ENCODE assay signal across 8 mouse cellular contexts in the genomic region with DNA sequence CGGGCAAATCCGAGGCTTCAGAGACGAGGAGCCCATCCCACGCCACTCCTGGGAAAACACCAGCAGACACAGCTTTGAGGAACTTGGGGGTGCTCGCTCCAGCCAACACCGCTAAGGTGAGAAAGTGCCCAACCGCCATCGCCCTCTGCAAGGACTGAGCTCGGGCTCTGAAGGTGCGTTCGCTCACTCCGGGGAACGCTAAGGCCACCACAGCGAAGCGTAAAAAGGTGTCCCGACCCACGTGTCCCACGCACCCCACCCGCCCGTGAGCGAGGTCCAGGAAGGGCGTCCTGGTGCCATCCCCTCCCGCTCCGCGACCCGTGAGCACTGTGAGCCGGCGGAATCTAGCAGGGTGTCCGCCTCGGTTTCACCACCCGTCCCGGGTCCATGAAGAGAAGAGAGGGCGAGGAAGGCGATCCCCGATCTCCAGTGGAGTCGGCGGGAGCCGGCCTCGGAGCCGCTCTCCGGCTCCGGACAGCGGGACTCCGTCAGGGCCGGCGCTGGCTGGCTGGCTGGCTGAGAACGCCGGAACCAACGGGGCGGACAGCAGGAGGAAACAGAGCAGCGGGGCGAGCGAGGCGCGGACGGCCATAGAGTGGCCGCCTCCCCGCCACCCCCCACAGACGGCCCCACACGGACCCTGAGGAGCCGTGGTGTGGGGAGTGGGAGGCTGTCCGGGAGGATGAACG. TPM values are rescaled to one million over a fixed set of nuclear protein-coding genes. Genes with fewer than 3 reads are reported as not detected.
DNase-seq lines count a peak whose midpoint lies in the region; ATAC-seq and TF ChIP-seq lines count a peak whose summit lies in the region.

No protein-coding gene starts in this region.

- H3K36me3 ChIP-seq in heart, embryonic 13.5 days, result peaks cover 10% of the 10 kb centered on the region
- no peaks in the 10 kb centered on the region for H3K36me3 ChIP-seq in kidney, postnatal 0 days (ENCODE audit: insufficient read depth, low read length)

- H3K4me1 ChIP-seq in heart, embryonic 13.5 days, result peaks cover 14% of the 10 kb centered on the region
- H3K4me1 ChIP-seq in kidney, postnatal 0 days (replicated peaks; ENCODE audit: insufficient read depth, low read length), result no peaks in the 10 kb centered on the region

- 0% methylated on average over 62 of the region's 63 CpGs for WGBS in heart, embryonic 13.5 days
- WGBS in kidney, postnatal 0 days, result under 1% methylated on average over 63 of the region's 63 CpGs

- DNase-seq in cerebellum, adult 11 months, result no peak
- DNase-seq in 3134 (ENCODE audit: extremely low read depth, insufficient read length, low spot score), result peak; percentile 63
- no peak for DNase-seq in kidney, postnatal 0 days (ENCODE audit: low spot score)
- DNase-seq in spleen, postnatal 4 days (ENCODE audit: low spot score in 2 of 2), result peak; percentile 54 to 81

- H3K27me3 ChIP-seq in heart, embryonic 13.5 days (replicated peaks), result no peaks in the 10 kb centered on the region
- no peaks in the 10 kb centered on the region for H3K27me3 ChIP-seq in kidney, postnatal 0 days (ENCODE audit: insufficient read depth, low read length)

- H3K27ac ChIP-seq in heart, embryonic 13.5 days (replicated peaks), result peak overlapping the region; percentile 92
- H3K27ac ChIP-seq in kidney, postnatal 0 days, result peak overlapping the region; percentile 92

- peak; percentile 59; the same call in 1 of the 2 replicates for ATAC-seq in cerebellum, adult (ENCODE audit: insufficient number of reproducible peaks, low FRiP score, low TSS enrichment)
- peak; percentile 13; the same call in 1 of the 2 replicates for ATAC-seq in common myeloid progenitor, adult 5-6 weeks (replicated peaks; ENCODE audit: low read depth, poor library complexity, severe bottlenecking)
- peak; percentile 25; the same call in 1 of the 2 replicates for ATAC-seq in heart, embryonic 13.5 days (ENCODE audit: extremely low read depth, insufficient number of reproducible peaks, low FRiP score, low TSS enrichment)
- peak; percentile 60 for ATAC-seq in kidney, postnatal 0 days (replicated peaks; ENCODE audit: low FRiP score, low read depth)
- peak; percentile 6; the same call in 1 of the 2 replicates for ATAC-seq in megakaryocyte progenitor cell, adult 5-6 weeks (replicated peaks; ENCODE audit: poor library complexity)

- H3K4me3 ChIP-seq in heart, embryonic 13.5 days, result peak overlapping the region; percentile 82
- peak overlapping the region; percentile 99 for H3K4me3 ChIP-seq in kidney, postnatal 0 days (replicated peaks; ENCODE audit: low read depth, low read length)

- peak overlapping the region; percentile 92 for H3K9ac ChIP-seq in heart, embryonic 13.5 days
- peak overlapping the region; percentile 95 for H3K9ac ChIP-seq in kidney, postnatal 0 days (ENCODE audit: low read depth, low read length)

- no peak for TF ChIP-seq CTCF in kidney, postnatal 0 days (IDR thresholded peaks at IDR 0.05; ENCODE audit: low read depth)

- H3K9me3 ChIP-seq in heart, embryonic 13.5 days, result no peaks in the 10 kb centered on the region
- H3K9me3 ChIP-seq in kidney, postnatal 0 days (replicated peaks; ENCODE audit: low read length), result no peaks in the 10 kb centered on the region

- peak overlapping the region; percentile 89 for H3K4me2 ChIP-seq in heart, embryonic 13.5 days
- peak overlapping the region; percentile 90 for H3K4me2 ChIP-seq in kidney, postnatal 0 days (ENCODE audit: low read length)

RNA-seq across cellular contexts. Expression of a gene that starts 0.9 kb away (rescaled TPM):
- total RNA-seq in common myeloid progenitor, adult 5-6 weeks (2017), result 195 and 219 TPM in 2 replicates
- polyA plus RNA-seq in heart, embryonic 13.5 days (2015; fragmentation: Nextera tagmentation; extraction: Ambion mirVana), result 54.3 and 64.1 TPM in 2 replicates
- polyA plus RNA-seq in kidney, postnatal 0 days (2015; fragmentation: Nextera tagmentation; extraction: Ambion mirVana), result 56.2 and 70.6 TPM in 2 replicates
- 94.8 and 95.7 TPM in 2 replicates for total RNA-seq in megakaryocyte progenitor cell, adult 5-6 weeks (2015)
- total RNA-seq in megakaryocyte progenitor cell, adult 5-6 weeks (2017), result 162 and 219 TPM in 2 replicates

RNA-seq across cellular contexts. Expression of a gene that starts 14.9 kb away (rescaled TPM):
- total RNA-seq in common myeloid progenitor, adult 5-6 weeks (2017), result 130 and 182 TPM in 2 replicates
- 26.7 and 34.4 TPM in 2 replicates for polyA plus RNA-seq in heart, embryonic 13.5 days (2015; fragmentation: Nextera tagmentation; extraction: Ambion mirVana)
- 32.8 and 47.5 TPM in 2 replicates for polyA plus RNA-seq in kidney, postnatal 0 days (2015; fragmentation: Nextera tagmentation; extraction: Ambion mirVana)
- total RNA-seq in megakaryocyte progenitor cell, adult 5-6 weeks (2015), result 285 and 312 TPM in 2 replicates
- total RNA-seq in megakaryocyte progenitor cell, adult 5-6 weeks (2017), result 134 and 164 TPM in 2 replicates

RNA-seq across cellular contexts. Expression of a gene that starts 53.3 kb away (rescaled TPM):
- 23.1 and 32.4 TPM in 2 replicates for total RNA-seq in common myeloid progenitor, adult 5-6 weeks (2017)
- polyA plus RNA-seq in heart, embryonic 13.5 days (2015; fragmentation: Nextera tagmentation; extraction: Ambion mirVana), result 12.3 and 14.8 TPM in 2 replicates
- 41.9 and 44.7 TPM in 2 replicates for polyA plus RNA-seq in kidney, postnatal 0 days (2015; fragmentation: Nextera tagmentation; extraction: Ambion mirVana)
- total RNA-seq in megakaryocyte progenitor cell, adult 5-6 weeks (2015), result 49.0 and 63.6 TPM in 2 replicates
- total RNA-seq in megakaryocyte progenitor cell, adult 5-6 weeks (2017), result 45.2 and 50.1 TPM in 2 replicates

RNA-seq across cellular contexts. Expression of a gene that starts 58.1 kb away (rescaled TPM):
- 12.1 and 15.4 TPM in 2 replicates for total RNA-seq in common myeloid progenitor, adult 5-6 weeks (2017)
- polyA plus RNA-seq in heart, embryonic 13.5 days (2015; fragmentation: Nextera tagmentation; extraction: Ambion mirVana), result 22.9 and 23.9 TPM in 2 replicates
- polyA plus RNA-seq in kidney, postnatal 0 days (2015; fragmentation: Nextera tagmentation; extraction: Ambion mirVana), result 17.1 and 21.3 TPM in 2 replicates
- 2.8 and 6.4 TPM in 2 replicates for total RNA-seq in megakaryocyte progenitor cell, adult 5-6 weeks (2015)
- total RNA-seq in megakaryocyte progenitor cell, adult 5-6 weeks (2017), result 5.4 and 9.0 TPM in 2 replicates

Comparison
In these comparisons a context has a peak if more than half of its experiments do, and no peak if none do; other contexts are left out.
1. ATAC-seq: peak in every context shown above with its lines; median percentile 60 in kidney, postnatal 0 days; 59 in cerebellum, adult; 25 in heart, embryonic 13.5 days; 13 in common myeloid progenitor, adult 5-6 weeks; 6 in megakaryocyte progenitor cell, adult 5-6 weeks.
2. DNase-seq: peak in 3134 (single experiment) and spleen, postnatal 4 days (2 of 2); none in cerebellum, adult 11 months (single experiment) and kidney, postnatal 0 days (single experiment).